Mouse (Mus musculus) CD4-positive naive resting alpha-beta T cell, adult 57 days (primary cell): ENCODE measurements around the gene Lrrc14b. TPM values are rescaled to one million over a fixed set of nuclear protein-coding genes. Genes with fewer than 3 reads are reported as not detected.

Experiments
- total RNA-seq: library from RNA; stranded (reverse); gene quantifications from one replicate; pipeline ENCODE4 v1.2.4, GENCODE M21; 2023

The Lrrc14b gene
- total RNA-seq: not detected

DNA sequence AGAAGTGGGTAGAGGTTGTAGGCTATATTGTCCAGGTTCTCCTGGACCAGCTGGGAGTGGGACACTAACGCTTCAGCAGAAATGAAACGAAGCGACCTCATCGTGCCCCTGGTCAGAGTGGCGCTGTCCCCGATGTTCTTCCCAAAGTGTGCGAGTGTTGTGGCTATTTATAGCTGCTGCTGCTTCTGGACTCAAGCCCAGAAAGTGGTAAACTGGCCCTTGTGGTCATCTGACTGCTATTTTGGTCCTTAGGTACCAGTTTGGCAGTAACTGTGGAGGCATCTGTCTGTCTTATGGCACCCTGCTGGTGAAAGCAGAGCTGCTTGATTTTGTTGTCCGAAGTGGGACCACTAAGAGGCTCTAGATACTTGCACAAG, at the start of gene Lrrc14b:
TSS of gene Lrrc14b (minus strand) at position 147 of the 377 bp plus-strand sequence.

GRCm38 (mm10) chr13:74399298-74399839, 35.6 kb upstream of the Lrrc14b start, which contains the start of gene Ftl1-ps1:
TSS of gene Ftl1-ps1 (plus strand) at chr13:74399694.

DNA sequence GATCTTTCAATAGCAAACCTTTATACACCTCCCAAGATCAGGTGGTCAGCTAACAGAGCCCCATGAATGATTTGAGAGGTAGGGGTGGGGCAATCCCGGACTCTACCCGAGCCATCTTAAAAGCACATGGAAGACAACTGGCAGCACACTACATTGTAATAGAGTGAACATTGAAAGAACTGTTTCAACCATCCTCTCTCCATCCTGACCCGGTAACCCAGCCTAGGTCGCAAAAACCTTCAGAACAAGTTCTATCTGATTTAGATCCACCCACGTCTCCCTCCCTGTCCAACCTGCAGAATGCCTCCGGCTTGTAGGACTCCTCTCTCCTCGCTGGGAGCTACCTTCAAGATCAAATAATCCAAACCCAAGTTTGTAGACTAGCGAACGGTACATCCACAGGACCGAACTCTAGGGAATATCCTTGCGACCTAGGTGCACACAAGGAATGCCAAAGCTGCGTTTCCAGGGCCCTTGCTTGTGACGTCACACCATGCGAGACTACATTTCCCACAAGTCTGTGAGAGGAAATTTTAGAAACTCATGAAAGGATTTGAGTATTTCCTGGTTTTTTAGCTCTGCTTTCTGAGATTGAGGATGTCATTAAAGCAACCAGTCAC, 26.7 kb upstream of the Lrrc14b start, which contains the start of gene Zfp72:
TSS of gene Zfp72 (minus strand) at position 466 of the 620 bp plus-strand sequence.

GRCm38 (mm10) chr13:74349566-74350434, 14.0 kb downstream of the Lrrc14b start, which contains the start of the genes Sdha and Ccdc127:
TSS of gene Sdha (minus strand) at chr13:74350280.
TSS of gene Ccdc127 (plus strand) at chr13:74350309.

GRCm38 (mm10) chr13:74317170-74317849, 46.5 kb downstream of the Lrrc14b start, which contains the start of gene Pdcd6:
TSS of gene Pdcd6 (minus strand) at chr13:74317580.

Other genes starting within 250 kb of the Lrrc14b start
- gene Slc9a3, start 242.5 kb downstream of the Lrrc14b start, total RNA-seq: not detected
- 60.5 TPM for gene Exoc3, start 155.3 kb downstream of the Lrrc14b start, total RNA-seq
- gene Ahrr, start 71.7 kb downstream of the Lrrc14b start, total RNA-seq: 0.62 TPM
- 116 TPM for gene Pdcd6, start 46.4 kb downstream of the Lrrc14b start, total RNA-seq
- 140 TPM for gene Sdha, start 13.7 kb downstream of the Lrrc14b start, total RNA-seq
- gene Ccdc127, start 13.7 kb downstream of the Lrrc14b start, total RNA-seq: 28.4 TPM
- 0.80 TPM for gene Zfp72, start 26.8 kb upstream of the Lrrc14b start, total RNA-seq
- gene Ftl1-ps1, start 35.7 kb upstream of the Lrrc14b start, total RNA-seq: 438 TPM
- gene Zfp825, start 130.0 kb upstream of the Lrrc14b start, total RNA-seq: 5.4 TPM